Mouse (Mus musculus) CH12.LX (cell line): ENCODE measurements at regions not wholly inside any gene's neighbourhood (a gene's known extent, or its start where the extent isn't known, plus 50 kb on each side); places are given as distances from the start of the nearest gene placed in this dataset.

Experiments used
- CTCF ChIP-seq, 2 experiments: IDR thresholded peaks in 1 of 2; conservative IDR thresholded peaks in 1 of 2; 2 replicates each; pipeline ENCODE4 v1.5.1; 2011 to 2012; ENCODE audit warnings: low read depth in 2 of 2, low read length in 2 of 2, improper control_type of control experiment in 1 of 2, inconsistent platforms in 1 of 2, mild to moderate bottlenecking in 1 of 2, moderate library complexity in 1 of 2
- ELF1 ChIP-seq: IDR thresholded peaks from 2 replicates; pipeline ENCODE4 v1.6.1; 2014; ENCODE audit warnings: low read depth, mild to moderate bottlenecking, inconsistent platforms, low read length, improper control_type of control experiment
- EP300 ChIP-seq: IDR thresholded peaks from 2 replicates; pipeline ENCODE4 v1.6.1; 2011; ENCODE audit warnings: low read length, improper control_type of control experiment
- MAFK ChIP-seq: IDR thresholded peaks from 2 replicates; pipeline ENCODE4 v1.6.1; 2011; ENCODE audit warnings: low read length, improper control_type of control experiment; ENCODE audit not compliant: insufficient replicate concordance
- MAX ChIP-seq: IDR thresholded peaks from 2 replicates; pipeline ENCODE4 v1.6.1; 2011; ENCODE audit warnings: low read length, improper control_type of control experiment
- MYC ChIP-seq: IDR thresholded peaks from 2 replicates; pipeline ENCODE4 v1.6.1; 2011; ENCODE audit warnings: low read depth, mild to moderate bottlenecking, improper control_type of control experiment, low read length
- NELFE ChIP-seq: IDR thresholded peaks from 2 replicates; pipeline ENCODE4 v1.6.1; 2011; ENCODE audit warnings: low read depth, low read length, improper control_type of control experiment
- POLR2A ChIP-seq: IDR thresholded peaks from 2 replicates; pipeline ENCODE4 v1.6.1; 2011; ENCODE audit warnings: low read depth, mild to moderate bottlenecking, improper control_type of control experiment, low read length
- RCOR1 ChIP-seq: conservative IDR thresholded peaks from 2 replicates; pipeline ENCODE4 v1.6.1; 2012; ENCODE audit warnings: low read depth, mild to moderate bottlenecking, inconsistent platforms, low read length, improper control_type of control experiment
- SIN3A ChIP-seq: IDR thresholded peaks from 2 replicates; pipeline ENCODE4 v1.6.1; 2012; ENCODE audit warnings: low read length, improper control_type of control experiment, inconsistent platforms
- TCF12 ChIP-seq: IDR thresholded peaks from 2 replicates; pipeline ENCODE4 v1.6.1; 2014; ENCODE audit warnings: low read depth, mild to moderate bottlenecking, inconsistent platforms, low read length, improper control_type of control experiment
- ZC3H11A ChIP-seq: IDR thresholded peaks from 2 replicates; pipeline ENCODE4 v1.6.1; 2012; ENCODE audit warnings: low read depth, mild to moderate bottlenecking, inconsistent platforms, low read length, improper control_type of control experiment

DNA sequence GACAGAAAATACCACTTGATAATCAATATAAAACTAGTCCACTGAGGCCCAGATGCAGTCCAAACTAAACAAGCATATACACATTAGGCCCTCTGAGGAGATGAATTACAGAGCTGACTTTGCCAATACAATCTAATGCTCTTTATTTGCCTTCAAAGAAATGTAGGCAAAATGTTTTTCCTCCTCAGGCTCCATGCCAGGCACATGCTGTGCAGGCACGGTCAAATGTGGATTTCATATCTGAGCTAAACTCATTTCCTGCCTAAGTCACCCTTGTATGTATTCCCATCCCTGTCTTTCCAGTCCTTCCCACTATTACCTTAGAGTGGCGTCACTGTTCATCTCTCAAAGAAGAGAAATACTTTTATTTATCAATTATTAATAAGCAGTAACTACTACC lies 534.8 kb upstream of the Cnksr2 start:
- no peak for TF ChIP-seq EP300
- no peak for TF ChIP-seq ZC3H11A
- no peak for TF ChIP-seq POLR2A
- TF ChIP-seq TCF12: no peak
- no peak for TF ChIP-seq SIN3A
- TF ChIP-seq RCOR1: no peak
- TF ChIP-seq CTCF (conservative IDR thresholded peaks at IDR 0.05 in 1 of 2, IDR thresholded peaks at IDR 0.05 in 1 of 2; ENCODE audit: low read depth in 2 of 2, low read length in 2 of 2): no peak
- no peak for TF ChIP-seq NELFE
- no peak for TF ChIP-seq MAX
- TF ChIP-seq ELF1: no peak
- TF ChIP-seq MYC: no peak
- no peak for TF ChIP-seq MAFK
